Mouse (Mus musculus): ENCODE data around the gene Serpinc1.

Serpinc1 gene

DNA sequence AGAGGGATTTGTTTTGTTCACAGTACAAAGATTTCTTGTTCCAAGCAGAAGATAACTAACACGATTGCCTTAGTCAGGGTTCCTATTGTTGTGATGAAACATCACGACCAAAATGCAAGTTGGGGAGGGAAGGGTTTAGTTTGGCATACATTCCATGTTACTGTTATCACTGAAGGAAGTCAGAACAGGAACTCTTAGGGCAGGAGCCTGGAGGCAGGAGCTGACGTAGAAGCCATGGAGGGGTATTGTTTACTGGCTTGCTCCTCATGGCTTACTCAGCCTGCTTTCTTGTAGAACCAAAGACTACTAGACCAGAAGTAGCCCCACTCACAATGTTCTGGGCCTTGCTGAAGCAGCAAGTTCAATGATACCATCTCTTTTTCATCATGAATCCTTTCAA is 68.6 kb downstream of the Serpinc1 start:
- DNase-seq (ENCODE audit: low read depth, low spot score): no peak
